Mouse (Mus musculus) forebrain, embryonic 11.5 days (tissue): Measurements from ENCODE around the gene Pomc. TPM values are rescaled to one million over a fixed set of nuclear protein-coding genes. Genes with fewer than 3 reads are reported as not detected.

ENCODE experiments used
- ATAC-seq: fragments of 200-750 bp; cut with Nextera tagmentation; replicated peaks from 2 replicates; pipeline ENCODE4 v1.8.0; 2017; ENCODE audit warnings: moderate TSS enrichment; ENCODE audit not compliant: low FRiP score
- DNase-seq: peaks from one replicate; pipeline ENCODE4 v3.0.0-alpha.2; 2017; ENCODE audit warnings: low spot score
- H3K27ac ChIP-seq: fragments of 300-500 bp; sonication (generic); 2 replicates; pipeline ENCODE4 v1.5.1; 2014; ENCODE audit warnings: low read depth, low read length
- H3K27me3 ChIP-seq: fragments of 300-500 bp; sonication (generic); 2 replicates; pipeline ENCODE4 v1.6.1; 2014; ENCODE audit warnings: mild to moderate bottlenecking, low read length, mixed read lengths; ENCODE audit not compliant: control insufficient read depth, insufficient read depth
- H3K36me3 ChIP-seq: fragments of 300-500 bp; sonication (generic); 2 replicates; pipeline ENCODE4 v1.6.1; 2014; ENCODE audit warnings: mild to moderate bottlenecking, low read length, moderate library complexity, mixed read lengths; ENCODE audit not compliant: control insufficient read depth, insufficient read depth
- H3K4me1 ChIP-seq: fragments of 300-500 bp; sonication (generic); replicated peaks from 2 replicates; pipeline ENCODE4 v1.6.1; 2014; ENCODE audit warnings: low read length, mixed read lengths; ENCODE audit not compliant: control insufficient read depth, insufficient read depth
- H3K4me2 ChIP-seq: fragments of 300-500 bp; sonication (generic); 2 replicates; pipeline ENCODE4 v1.6.1; 2014; ENCODE audit warnings: low read depth, mild to moderate bottlenecking, low read length, moderate library complexity, mixed read lengths; ENCODE audit not compliant: severe bottlenecking
- H3K4me3 ChIP-seq: fragments of 300-500 bp; sonication (generic); 2 replicates; pipeline ENCODE4 v1.5.1; 2014; ENCODE audit warnings: low read depth, low read length
- H3K9ac ChIP-seq: fragments of 300-500 bp; sonication (generic); 2 replicates; pipeline ENCODE4 v1.6.1; 2014; ENCODE audit warnings: low read length
- H3K9me3 ChIP-seq: fragments of 300-500 bp; sonication (generic); 2 replicates; pipeline ENCODE4 v1.6.1; 2016; ENCODE audit warnings: low read length, mixed read lengths; ENCODE audit not compliant: control insufficient read depth
- WGBS: fragments of 180-500 bp; shearing (Covaris S2); extraction: QIAGEN DNeasy Blood & Tissue Kit; methylation state at CpG from one replicate; pipeline ENCODE4 v1.1.7; 2014; 5-methylcytosine and 5-hydroxymethylcytosine counted together
- polyA plus RNA-seq: library from polyadenylated mRNA; unstranded; fragments of >200 nt; fragmentation: Nextera tagmentation; extraction: Ambion mirVana; gene quantifications from 2 replicates; pipeline ENCODE4 v1.2.1, GENCODE M21; 2014

The Pomc gene
- polyA plus RNA-seq, 1 experiment from 2014 or later: 6.4 TPM

- no peak overlapping the region for H3K4me3 ChIP-seq
- DNase-seq: no peak
- no peaks in the 10 kb centered on the region for H3K27me3 ChIP-seq
- 10% methylated on average over 6 of the region's 6 CpGs for WGBS
- peaks cover 2% of the 10 kb centered on the region; the same call in 1 of the 2 replicates for H3K4me1 ChIP-seq
- no peaks in the 10 kb centered on the region for H3K36me3 ChIP-seq
- H3K4me2 ChIP-seq: no peak overlapping the region
- no peaks in the 10 kb centered on the region for H3K9me3 ChIP-seq
- no peak overlapping the region for H3K9ac ChIP-seq
- no peak; the same call in 1 of the 2 replicates for ATAC-seq
- no peak overlapping the region for H3K27ac ChIP-seq
Measured at GRCm38 (mm10) chr12:4004648-4005047, 49.9 kb downstream of the Pomc start.

- no peak overlapping the region for H3K4me3 ChIP-seq
- WGBS: 88% methylated on average over 7 of the region's 7 CpGs
- H3K36me3 ChIP-seq: no peaks in the 10 kb centered on the region
- H3K27ac ChIP-seq: no peak overlapping the region
- H3K4me2 ChIP-seq: no peak overlapping the region
- no peak overlapping the region for H3K9ac ChIP-seq
- H3K4me1 ChIP-seq: peaks cover 2% of the 10 kb centered on the region; the same call in 1 of the 2 replicates
- ATAC-seq (no peak), DNase-seq (no peak)
- no peaks in the 10 kb centered on the region for H3K27me3 ChIP-seq
- H3K9me3 ChIP-seq: no peaks in the 10 kb centered on the region
Measured at GRCm38 (mm10) chr12:4006079-4006478, 51.3 kb downstream of the Pomc start.

- ATAC-seq (no peak; the same call in 1 of the 2 replicates), DNase-seq (no peak)
- no peak overlapping the region for H3K4me3 ChIP-seq
- H3K9ac ChIP-seq: no peak overlapping the region
- no peak overlapping the region for H3K4me2 ChIP-seq
- no peaks in the 10 kb centered on the region for H3K36me3 ChIP-seq
- no peaks in the 10 kb centered on the region for H3K9me3 ChIP-seq
- 55% methylated on average over 4 of the region's 4 CpGs for WGBS
- H3K27me3 ChIP-seq: no peaks in the 10 kb centered on the region
- peaks cover 2% of the 10 kb centered on the region; the same call in 1 of the 2 replicates for H3K4me1 ChIP-seq
- no peak overlapping the region for H3K27ac ChIP-seq
Measured at GRCm38 (mm10) chr12:4007181-4007580, 52.4 kb downstream of the Pomc start.

- 38% methylated on average over 4 of the region's 4 CpGs for WGBS
- Histone ChIP-seq H3K4me2 (no peak overlapping the region), H3K9me3 (no peaks in the 10 kb centered on the region), H3K27ac (no peak overlapping the region), H3K4me3 (no peak overlapping the region), H3K36me3 (no peaks in the 10 kb centered on the region), H3K4me1 (peaks cover 2% of the 10 kb centered on the region; the same call in 1 of the 2 replicates), H3K27me3 (no peaks in the 10 kb centered on the region), H3K9ac (no peak overlapping the region)
- DNase-seq: no peak
- no peak for ATAC-seq
Measured at GRCm38 (mm10) chr12:4007766-4008165, 53.0 kb downstream of the Pomc start.

GRCm38 (mm10) chr12:4008731-4009130, 54.0 kb downstream of the Pomc start:
- ATAC-seq: no peak
- Histone ChIP-seq H3K27me3 (no peaks in the 10 kb centered on the region), H3K4me3 (no peak overlapping the region), H3K9me3 (no peaks in the 10 kb centered on the region), H3K27ac (no peak overlapping the region), H3K9ac (no peak overlapping the region), H3K4me2 (no peak overlapping the region), H3K36me3 (no peaks in the 10 kb centered on the region), H3K4me1 (peaks cover 2% of the 10 kb centered on the region; the same call in 1 of the 2 replicates)
- DNase-seq: no peak
- WGBS: 40% methylated on average over 12 of the region's 12 CpGs

Other genes starting within 250 kb of the Pomc start
- gene Dnmt3a, start 148.9 kb upstream of the Pomc start, polyA plus RNA-seq: 102 and 104 TPM in 2 replicates
- 13.7 and 14.4 TPM in 2 replicates for gene Efr3b, start 84.0 kb downstream of the Pomc start, polyA plus RNA-seq
- gene Dnajc27, start 127.6 kb downstream of the Pomc start, polyA plus RNA-seq: 12.9 and 14.9 TPM in 2 replicates
- gene Adcy3, start 178.2 kb downstream of the Pomc start, polyA plus RNA-seq: 5.1 and 6.1 TPM in 2 replicates